Mouse (Mus musculus): ENCODE data around the gene Ppp1r12b. TPM values are rescaled to one million over a fixed set of nuclear protein-coding genes. Genes with fewer than 3 reads are reported as not detected.

The Ppp1r12b gene
- total RNA-seq, 2 experiments from 2014 or later = 3.7 to 4.4 TPM

GRCm38 (mm10) chr1:134804373-134804772, 151.4 kb downstream of the Ppp1r12b start:
- no peak for ATAC-seq (ENCODE audit: poor library complexity, severe bottlenecking)

GRCm38 (mm10) chr1:134803286-134804117, 152.2 kb downstream of the Ppp1r12b start:
- peak; percentile 93 for ATAC-seq (ENCODE audit: poor library complexity, severe bottlenecking)

- no peak for ATAC-seq (ENCODE audit: poor library complexity, severe bottlenecking)
These were observed 154.0 kb downstream of the Ppp1r12b start for GRCm38 (mm10) chr1:134801758-134802157.

GRCm38 (mm10) chr1:134796536-134796935, 159.2 kb downstream of the Ppp1r12b start:
- no peak for ATAC-seq (ENCODE audit: poor library complexity, severe bottlenecking)

GRCm38 (mm10) chr1:134796076-134796475, 159.7 kb downstream of the Ppp1r12b start:
- ATAC-seq (ENCODE audit: poor library complexity, severe bottlenecking) = no peak

GRCm38 (mm10) chr1:134791456-134791855, 164.3 kb downstream of the Ppp1r12b start:
- no peak for ATAC-seq (ENCODE audit: poor library complexity, severe bottlenecking)

GRCm38 (mm10) chr1:134790716-134791439, 164.9 kb downstream of the Ppp1r12b start:
- ATAC-seq (ENCODE audit: poor library complexity, severe bottlenecking) = peak; percentile 77

GRCm38 (mm10) chr1:134788096-134788495, 167.6 kb downstream of the Ppp1r12b start:
- ATAC-seq (ENCODE audit: poor library complexity, severe bottlenecking) = no peak

- peak; percentile 82 for ATAC-seq (ENCODE audit: poor library complexity, severe bottlenecking)
These were observed 170.8 kb downstream of the Ppp1r12b start for GRCm38 (mm10) chr1:134784911-134785310.

GRCm38 (mm10) chr1:134784481-134784880, 171.3 kb downstream of the Ppp1r12b start:
- ATAC-seq (ENCODE audit: poor library complexity, severe bottlenecking) = peak; percentile 61

GRCm38 (mm10) chr1:134783958-134784357, 171.8 kb downstream of the Ppp1r12b start:
- no peak for ATAC-seq (ENCODE audit: poor library complexity, severe bottlenecking)

- ATAC-seq (ENCODE audit: poor library complexity, severe bottlenecking) = no peak
These were observed 172.9 kb downstream of the Ppp1r12b start for GRCm38 (mm10) chr1:134782797-134783196.

GRCm38 (mm10) chr1:134777936-134778548, 177.7 kb downstream of the Ppp1r12b start:
- 0 out of 2 replicates have a peak, but pooled peaks have one; percentile 10 for ATAC-seq (ENCODE audit: poor library complexity, severe bottlenecking)

- no peak for ATAC-seq (ENCODE audit: poor library complexity, severe bottlenecking)
These were observed 178.4 kb downstream of the Ppp1r12b start for GRCm38 (mm10) chr1:134777201-134777885.

- no peak for ATAC-seq (ENCODE audit: poor library complexity, severe bottlenecking)
These were observed 180.1 kb downstream of the Ppp1r12b start for GRCm38 (mm10) chr1:134775631-134776030.

GRCm38 (mm10) chr1:134774728-134775287, 180.9 kb downstream of the Ppp1r12b start:
- no peak for ATAC-seq (ENCODE audit: poor library complexity, severe bottlenecking)

GRCm38 (mm10) chr1:134774247-134774646, 181.5 kb downstream of the Ppp1r12b start:
- no peak for ATAC-seq (ENCODE audit: poor library complexity, severe bottlenecking)

GRCm38 (mm10) chr1:134773256-134773655, 182.5 kb downstream of the Ppp1r12b start:
- ATAC-seq (ENCODE audit: poor library complexity, severe bottlenecking) = no peak

- no peak for ATAC-seq (ENCODE audit: poor library complexity, severe bottlenecking)
These were observed 182.9 kb downstream of the Ppp1r12b start for GRCm38 (mm10) chr1:134772821-134773220.

- peak; percentile 76 for ATAC-seq (ENCODE audit: poor library complexity, severe bottlenecking)
These were observed 183.7 kb downstream of the Ppp1r12b start for GRCm38 (mm10) chr1:134771999-134772398.
